Mouse (Mus musculus): ENCODE results near the gene Aptx.

The Aptx gene

GRCm38 (mm10) chr4:40702797-40703709, at the start of gene Aptx:
Gene Aptx (minus strand): TSS chr4:40703194.
- DNase-seq (ENCODE audit: low spot score in 2 of 2) = peak; percentile 94 to 97

GRCm38 (mm10) chr4:40735351-40735750, 32.4 kb upstream of the Aptx start:
- no peak for DNase-seq (ENCODE audit: low spot score in 2 of 2)

GRCm38 (mm10) chr4:40731262-40731661, 28.3 kb upstream of the Aptx start:
- DNase-seq (ENCODE audit: low spot score in 2 of 2) = no peak

- DNase-seq (ENCODE audit: low spot score in 2 of 2) = no peak
Measured at GRCm38 (mm10) chr4:40727247-40727646, 24.3 kb upstream of the Aptx start.

GRCm38 (mm10) chr4:40725554-40725953, 22.6 kb upstream of the Aptx start:
- DNase-seq (ENCODE audit: low spot score in 2 of 2) = no peak

GRCm38 (mm10) chr4:40725141-40725540, 22.1 kb upstream of the Aptx start:
- DNase-seq (ENCODE audit: low spot score in 2 of 2) = no peak

GRCm38 (mm10) chr4:40722687-40723460, 19.9 kb upstream of the Aptx start:
- DNase-seq (ENCODE audit: low spot score in 2 of 2) = no peak

- peak; percentile 96 to 97 for DNase-seq (ENCODE audit: low spot score in 2 of 2)
Measured at GRCm38 (mm10) chr4:40722011-40722666, 19.1 kb upstream of the Aptx start, which contains the start of gene Dnaja1. Gene Dnaja1 (plus strand): TSS chr4:40722150.

GRCm38 (mm10) chr4:40720910-40721309, 17.9 kb upstream of the Aptx start:
- no peak for DNase-seq (ENCODE audit: low spot score in 2 of 2)

GRCm38 (mm10) chr4:40717141-40717540, 14.1 kb upstream of the Aptx start:
- DNase-seq (ENCODE audit: low spot score in 2 of 2) = no peak

- no peak for DNase-seq (ENCODE audit: low spot score in 2 of 2)
Measured at GRCm38 (mm10) chr4:40703710-40704275, 799 bp upstream of the Aptx start.

GRCm38 (mm10) chr4:40701796-40702195, 1.2 kb downstream of the Aptx start:
- DNase-seq (ENCODE audit: low spot score in 2 of 2) = no peak

- no peak for DNase-seq (ENCODE audit: low spot score in 2 of 2)
Measured at GRCm38 (mm10) chr4:40700216-40700615, 2.8 kb downstream of the Aptx start.

- DNase-seq (ENCODE audit: low spot score in 2 of 2) = no peak
Measured at GRCm38 (mm10) chr4:40697059-40697458, 5.9 kb downstream of the Aptx start.

- no peak for DNase-seq (ENCODE audit: low spot score in 2 of 2)
Measured at GRCm38 (mm10) chr4:40691100-40691499, 11.9 kb downstream of the Aptx start.

GRCm38 (mm10) chr4:40683306-40683705, 19.7 kb downstream of the Aptx start:
- DNase-seq (ENCODE audit: low spot score in 2 of 2) = no peak

- DNase-seq (ENCODE audit: low spot score in 2 of 2) = no peak
Measured at GRCm38 (mm10) chr4:40682359-40682758, 20.6 kb downstream of the Aptx start.

- peak; percentile 48 to 66 for DNase-seq (ENCODE audit: low spot score in 2 of 2)
Measured at GRCm38 (mm10) chr4:40681908-40682307, 21.1 kb downstream of the Aptx start.

GRCm38 (mm10) chr4:40680250-40680860, 22.6 kb downstream of the Aptx start:
- DNase-seq (ENCODE audit: low spot score in 2 of 2) = no peak

GRCm38 (mm10) chr4:40677132-40677531, 25.9 kb downstream of the Aptx start:
- no peak for DNase-seq (ENCODE audit: low spot score in 2 of 2)

GRCm38 (mm10) chr4:40676338-40676737, 26.7 kb downstream of the Aptx start:
- DNase-seq (ENCODE audit: low spot score in 2 of 2) = no peak

All from frontal cortex, postnatal 25 days (tissue).